8 mouse cellular contexts compared by ENCODE assay signal in genomic region chr4:135945706-135946105, GRCm38 (mm10). TPM values are rescaled to one million over a fixed set of nuclear protein-coding genes. Genes with fewer than 3 reads are reported as not detected.
DNase-seq lines count a peak whose midpoint lies in the region; ATAC-seq and TF ChIP-seq lines count a peak whose summit lies in the region.

No protein-coding gene starts in this region.

- H3K27ac ChIP-seq in thymus, adult 2 months (ENCODE audit: control insufficient read depth, insufficient read depth, low read length): no peak overlapping the region

- 81% methylated on average over 10 of the region's 10 CpGs for WGBS in thymus, adult 2 months

- no peak for TF ChIP-seq POLR2A in thymus, adult 2 months (IDR thresholded peaks at IDR 0.05; ENCODE audit: control insufficient read depth, extremely low read depth, insufficient read depth, low read length, poor library complexity)

- H3K9me3 ChIP-seq in erythroblast, embryonic 14.5 days (ENCODE audit: control insufficient read depth, low read length): no peaks in the 10 kb centered on the region

- H3K4me3 ChIP-seq in erythroblast, embryonic 14.5 days (replicated peaks): peak overlapping the region; percentile 73
- no peak overlapping the region for H3K4me3 ChIP-seq in thymus, adult 2 months (ENCODE audit: control insufficient read depth, insufficient read depth, low read length)

- peaks cover 46% of the 10 kb centered on the region for H3K4me1 ChIP-seq in erythroblast, embryonic 14.5 days (ENCODE audit: control insufficient read depth)
- H3K4me1 ChIP-seq in thymus, adult 2 months (replicated peaks; ENCODE audit: control insufficient read depth, insufficient read depth, low read length): peaks cover 13% of the 10 kb centered on the region

- peaks cover 28% of the 10 kb centered on the region for H3K36me3 ChIP-seq in erythroblast, embryonic 14.5 days (ENCODE audit: control insufficient read depth)
- H3K36me3 ChIP-seq in thymus, adult 2 months (ENCODE audit: control insufficient read depth, insufficient read depth, low read length): no peaks in the 10 kb centered on the region

- peak; percentile 15 for DNase-seq in A20 (ENCODE audit: low read depth, low spot score)
- peak; percentile 45 for DNase-seq in lung, postnatal 36 days
- DNase-seq in embryo, embryonic 9.5 days (ENCODE audit: extremely low spot score): no peak
- DNase-seq in yolk sac, embryonic 10.5 days (ENCODE audit: low spot score): no peak
- no peak for DNase-seq in thymus, adult 2 months

- TF ChIP-seq CTCF in thymus, adult 2 months (IDR thresholded peaks at IDR 0.05; ENCODE audit: borderline replicate concordance, control insufficient read depth, extremely low read depth, insufficient read depth, low read length, poor library complexity): no peak

- no peak for ATAC-seq in erythroblast, adult 5-6 weeks (replicated peaks; ENCODE audit: low FRiP score, poor library complexity, severe bottlenecking)
- ATAC-seq in granulocyte monocyte progenitor cell, adult 5-6 weeks (replicated peaks; ENCODE audit: poor library complexity, severe bottlenecking): peak; percentile 73

- H3K27me3 ChIP-seq in erythroblast, embryonic 14.5 days (ENCODE audit: control insufficient read depth): no peaks in the 10 kb centered on the region
- no peaks in the 10 kb centered on the region for H3K27me3 ChIP-seq in thymus, adult 2 months (ENCODE audit: control insufficient read depth, insufficient read depth, low read length)

RNA-seq across cellular contexts. Expression of gene Hmgcl, which starts 0.5 kb away (rescaled TPM):
- 4.9 and 5.7 TPM in 2 replicates for polyA plus RNA-seq in erythroblast, embryonic 14.5 days (2012)
- 17.3 and 45.4 TPM in 2 replicates for total RNA-seq in erythroblast, adult 5-6 weeks (2015; ENCODE audit: low replicate concordance)
- 15.6 and 15.8 TPM in 2 replicates for total RNA-seq in erythroblast, adult 5-6 weeks (2017; ENCODE audit: low replicate concordance)
- total RNA-seq in granulocyte monocyte progenitor cell, adult 5-6 weeks (2014; fragmentation: Nextera tagmentation): 51.5 and 61.2 TPM in 2 replicates
- total RNA-seq in granulocyte monocyte progenitor cell, adult 5-6 weeks (2017): 36.6 and 40.8 TPM in 2 replicates
- 46.4 and 53.1 TPM in 2 replicates for polyA plus RNA-seq in thymus, adult 2 months (2012; rRNA removed)

RNA-seq across cellular contexts. Expression of gene Gale, which starts 17.8 kb away (rescaled TPM):
- polyA plus RNA-seq in erythroblast, embryonic 14.5 days (2012): 3.9 and 5.3 TPM in 2 replicates
- 2.3 and 7.9 TPM in 2 replicates for total RNA-seq in erythroblast, adult 5-6 weeks (2015; ENCODE audit: low replicate concordance)
- 2.3 and 4.2 TPM in 2 replicates for total RNA-seq in erythroblast, adult 5-6 weeks (2017; ENCODE audit: low replicate concordance)
- 6.3 and 11.1 TPM in 2 replicates for total RNA-seq in granulocyte monocyte progenitor cell, adult 5-6 weeks (2014; fragmentation: Nextera tagmentation)
- 5.0 and 5.3 TPM in 2 replicates for total RNA-seq in granulocyte monocyte progenitor cell, adult 5-6 weeks (2017)
- polyA plus RNA-seq in thymus, adult 2 months (2012; rRNA removed): 37.0 and 38.4 TPM in 2 replicates

RNA-seq across cellular contexts. Expression of gene Fuca1, which starts 25.2 kb away (rescaled TPM):
- polyA plus RNA-seq in erythroblast, embryonic 14.5 days (2012): 0.33 and 0.54 TPM in 2 replicates
- total RNA-seq in erythroblast, adult 5-6 weeks (2015; ENCODE audit: low replicate concordance): 9.2 and 15.2 TPM in 2 replicates
- total RNA-seq in erythroblast, adult 5-6 weeks (2017; ENCODE audit: low replicate concordance): 29.4 and 31.6 TPM in 2 replicates
- 62.1 and 116 TPM in 2 replicates for total RNA-seq in granulocyte monocyte progenitor cell, adult 5-6 weeks (2014; fragmentation: Nextera tagmentation)
- total RNA-seq in granulocyte monocyte progenitor cell, adult 5-6 weeks (2017): 68.2 and 68.6 TPM in 2 replicates
- 37.5 and 43.5 TPM in 2 replicates for polyA plus RNA-seq in thymus, adult 2 months (2012; rRNA removed)

RNA-seq across cellular contexts. Expression of gene Lypla2, which starts 26.7 kb away (rescaled TPM):
- 13.4 and 14.0 TPM in 2 replicates for polyA plus RNA-seq in erythroblast, embryonic 14.5 days (2012)
- 14.6 and 25.2 TPM in 2 replicates for total RNA-seq in erythroblast, adult 5-6 weeks (2015; ENCODE audit: low replicate concordance)
- total RNA-seq in erythroblast, adult 5-6 weeks (2017; ENCODE audit: low replicate concordance): 4.5 and 6.1 TPM in 2 replicates
- 28.6 and 60.0 TPM in 2 replicates for total RNA-seq in granulocyte monocyte progenitor cell, adult 5-6 weeks (2014; fragmentation: Nextera tagmentation)
- total RNA-seq in granulocyte monocyte progenitor cell, adult 5-6 weeks (2017): 19.4 and 20.4 TPM in 2 replicates
- 214 and 224 TPM in 2 replicates for polyA plus RNA-seq in thymus, adult 2 months (2012; rRNA removed)

RNA-seq across cellular contexts. Expression of gene Pithd1, which starts 41.4 kb away (rescaled TPM):
- polyA plus RNA-seq in erythroblast, embryonic 14.5 days (2012): 16.8 and 28.3 TPM in 2 replicates
- total RNA-seq in erythroblast, adult 5-6 weeks (2015; ENCODE audit: low replicate concordance): 24.4 and 34.5 TPM in 2 replicates
- 72.0 and 131 TPM in 2 replicates for total RNA-seq in erythroblast, adult 5-6 weeks (2017; ENCODE audit: low replicate concordance)
- total RNA-seq in granulocyte monocyte progenitor cell, adult 5-6 weeks (2014; fragmentation: Nextera tagmentation): 21.2 and 24.7 TPM in 2 replicates
- total RNA-seq in granulocyte monocyte progenitor cell, adult 5-6 weeks (2017): 29.1 and 38.0 TPM in 2 replicates
- polyA plus RNA-seq in thymus, adult 2 months (2012; rRNA removed): 140 and 171 TPM in 2 replicates

Comparison
In these comparisons a context has a peak if more than half of its experiments do, and no peak if none do; other contexts are left out.
1. DNase-seq: peak in A20 (single experiment) and lung, postnatal 36 days (single experiment); none in embryo, embryonic 9.5 days (single experiment), yolk sac, embryonic 10.5 days (single experiment) and thymus, adult 2 months (single experiment).